Mouse (Mus musculus) spleen, adult 2 months (tissue): ENCODE measurements at regions not wholly inside any gene's neighbourhood (a gene's known extent, or its start where the extent isn't known, plus 50 kb on each side); places are given as distances from the start of the nearest gene placed in this dataset.

Experiments used
- CTCF ChIP-seq: fragments of 200-500 bp; IDR thresholded peaks from 2 replicates; pipeline ENCODE4 v1.5.1; 2011; ENCODE audit warnings: mild to moderate bottlenecking, inconsistent platforms; ENCODE audit not compliant: insufficient read depth, insufficient read length, insufficient replicate concordance; ENCODE audit errors: extremely low read depth
- POLR2A ChIP-seq: fragments of 200-500 bp; IDR thresholded peaks from 2 replicates; pipeline ENCODE4 v1.6.1; 2011; ENCODE audit warnings: low read depth, low read length, inconsistent platforms

DNA sequence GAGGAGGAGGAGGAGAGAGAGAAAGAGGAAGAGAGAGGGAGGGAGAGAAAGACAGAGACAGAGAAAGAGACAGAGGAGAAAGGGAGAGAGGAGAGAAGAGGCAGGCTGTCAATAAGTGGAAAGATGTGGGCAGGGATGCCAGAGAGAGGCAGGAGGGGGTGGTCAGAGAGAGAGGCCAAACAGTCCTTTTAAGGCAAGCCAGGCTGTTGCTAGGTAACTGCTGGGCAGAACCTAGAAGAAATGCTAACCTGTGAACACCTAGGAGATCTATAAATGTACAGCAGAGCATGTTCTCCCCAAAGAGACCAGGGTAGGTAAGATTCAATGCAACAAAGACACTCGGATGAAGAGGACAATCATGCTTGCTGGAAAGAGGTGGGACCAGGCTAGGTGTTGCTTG, 417.9 kb upstream of the Gm10131 start:
- TF ChIP-seq CTCF (no peak), POLR2A (no peak)
